Mouse (Mus musculus): ENCODE measurements around the gene Gm28038.

Gene Gm28038

GRCm38 (mm10) chr2:30257699-30258460, 23.0 kb upstream of the Gm28038 start:
- DNase-seq (ENCODE audit: low spot score): no peak

- DNase-seq (ENCODE audit: low spot score): no peak
Measured at GRCm38 (mm10) chr2:30258600-30258999, 22.2 kb upstream of the Gm28038 start.

DNA sequence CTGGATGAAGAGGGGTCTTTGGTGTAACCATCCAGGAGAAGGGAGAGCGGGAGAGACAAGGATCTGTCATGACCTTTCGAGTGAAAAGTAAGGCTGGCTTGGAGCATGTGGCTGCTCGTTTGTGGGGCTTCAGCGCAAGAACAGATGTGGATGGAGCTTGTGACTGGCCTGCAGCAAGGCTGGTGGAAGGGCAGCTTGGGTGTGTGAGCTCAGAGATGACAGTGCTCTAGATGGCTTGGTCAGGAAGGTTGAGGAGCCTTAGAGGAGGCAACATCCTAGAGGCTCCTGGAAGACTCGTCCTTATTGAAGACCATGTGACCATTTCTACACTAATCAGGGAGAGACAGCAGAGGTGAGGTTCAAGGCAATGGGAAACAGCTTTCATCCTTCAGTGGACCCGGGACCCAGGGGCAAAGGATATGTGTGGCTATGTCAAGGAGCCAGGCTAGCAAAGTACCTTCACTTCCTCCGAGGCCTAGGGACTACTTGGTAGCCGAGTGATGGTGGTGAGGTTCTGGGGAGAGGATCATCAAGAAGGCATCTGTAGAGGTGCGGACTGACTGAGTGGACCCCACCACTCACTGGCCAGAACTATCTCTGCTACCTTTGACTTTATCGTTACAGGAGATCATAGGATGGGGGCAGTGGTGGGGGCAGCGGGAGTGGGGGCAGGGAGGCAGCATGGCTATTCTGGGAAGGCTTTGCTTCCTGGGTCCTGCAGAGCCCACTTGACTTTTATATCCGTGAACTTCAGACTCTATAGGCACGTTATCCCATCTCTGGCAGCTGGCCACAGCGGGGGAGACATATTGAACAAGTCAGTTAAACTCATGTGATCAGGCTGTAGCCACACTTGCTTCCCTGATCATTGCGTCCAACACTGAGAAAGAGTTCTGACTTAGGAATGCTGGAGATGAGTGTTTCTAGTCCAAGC, 21.4 kb upstream of the Gm28038 start:
- no peak for DNase-seq (ENCODE audit: low spot score)

GRCm38 (mm10) chr2:30261064-30261736, 19.6 kb upstream of the Gm28038 start:
- DNase-seq (ENCODE audit: low spot score): no peak

GRCm38 (mm10) chr2:30261921-30262839, 18.7 kb upstream of the Gm28038 start:
- DNase-seq (ENCODE audit: low spot score): no peak

- DNase-seq (ENCODE audit: low spot score): no peak
Measured at GRCm38 (mm10) chr2:30262840-30263441, 17.9 kb upstream of the Gm28038 start.

DNA sequence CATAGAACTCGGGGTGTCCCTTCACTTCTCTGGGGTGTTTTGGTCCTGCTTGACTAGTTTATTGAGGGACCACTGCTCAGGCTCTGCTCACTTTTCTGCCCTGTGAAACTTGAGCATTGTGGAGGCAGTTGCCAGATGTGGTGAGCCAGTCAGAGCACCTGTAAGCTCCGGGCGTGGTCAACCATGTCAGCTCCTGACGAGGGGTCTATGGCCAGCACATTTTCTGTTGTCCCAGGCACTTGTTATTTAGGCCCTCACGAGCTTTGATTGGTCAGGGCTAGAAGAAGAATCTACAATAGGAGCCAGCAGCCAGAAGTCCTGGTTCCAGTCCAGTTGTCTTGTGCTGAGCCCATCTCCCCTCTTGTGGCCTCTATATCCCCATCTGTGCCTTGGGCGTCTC, 17.0 kb upstream of the Gm28038 start:
- DNase-seq (ENCODE audit: low spot score): no peak

- no peak for DNase-seq (ENCODE audit: low spot score)
Measured at GRCm38 (mm10) chr2:30264671-30265519, 15.9 kb upstream of the Gm28038 start.

DNA sequence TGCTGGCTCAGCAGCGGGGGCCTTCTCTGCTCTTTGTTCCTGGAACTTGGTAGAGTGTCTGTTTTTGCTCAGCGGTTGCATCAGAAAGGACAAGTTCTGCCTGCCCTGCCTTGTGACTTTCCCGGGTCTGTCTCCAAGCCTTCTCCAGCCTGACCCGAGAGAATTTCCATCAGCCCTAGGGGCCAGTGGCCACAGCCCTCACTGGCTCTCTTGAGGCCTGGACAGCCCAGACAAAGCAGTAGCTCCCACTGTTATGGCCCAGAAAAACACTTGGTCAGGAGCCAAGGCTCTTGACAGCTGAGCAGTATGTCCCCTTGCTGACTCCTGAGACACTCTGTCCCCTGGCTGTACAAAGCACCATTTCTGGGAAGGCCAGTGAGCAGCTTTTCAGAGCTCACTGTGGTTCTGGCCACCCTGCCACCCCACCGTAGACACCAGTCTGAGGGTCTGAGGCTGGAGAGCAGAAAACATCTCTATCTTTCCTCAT, 15.0 kb upstream of the Gm28038 start, which contains the start of gene Phyhd1:
Phyhd1 (plus strand) TSS at position 437 of the 487 bp plus-strand sequence.
- peak; percentile 68 for DNase-seq (ENCODE audit: low spot score)

- DNase-seq (ENCODE audit: low spot score): peak; percentile 50
Measured at GRCm38 (mm10) chr2:30266392-30266941, 14.4 kb upstream of the Gm28038 start.

- DNase-seq (ENCODE audit: low spot score): no peak
Measured at GRCm38 (mm10) chr2:30267466-30267865, 13.4 kb upstream of the Gm28038 start.

- no peak for DNase-seq (ENCODE audit: low spot score)
Measured at GRCm38 (mm10) chr2:30268371-30268770, 12.5 kb upstream of the Gm28038 start.

DNA sequence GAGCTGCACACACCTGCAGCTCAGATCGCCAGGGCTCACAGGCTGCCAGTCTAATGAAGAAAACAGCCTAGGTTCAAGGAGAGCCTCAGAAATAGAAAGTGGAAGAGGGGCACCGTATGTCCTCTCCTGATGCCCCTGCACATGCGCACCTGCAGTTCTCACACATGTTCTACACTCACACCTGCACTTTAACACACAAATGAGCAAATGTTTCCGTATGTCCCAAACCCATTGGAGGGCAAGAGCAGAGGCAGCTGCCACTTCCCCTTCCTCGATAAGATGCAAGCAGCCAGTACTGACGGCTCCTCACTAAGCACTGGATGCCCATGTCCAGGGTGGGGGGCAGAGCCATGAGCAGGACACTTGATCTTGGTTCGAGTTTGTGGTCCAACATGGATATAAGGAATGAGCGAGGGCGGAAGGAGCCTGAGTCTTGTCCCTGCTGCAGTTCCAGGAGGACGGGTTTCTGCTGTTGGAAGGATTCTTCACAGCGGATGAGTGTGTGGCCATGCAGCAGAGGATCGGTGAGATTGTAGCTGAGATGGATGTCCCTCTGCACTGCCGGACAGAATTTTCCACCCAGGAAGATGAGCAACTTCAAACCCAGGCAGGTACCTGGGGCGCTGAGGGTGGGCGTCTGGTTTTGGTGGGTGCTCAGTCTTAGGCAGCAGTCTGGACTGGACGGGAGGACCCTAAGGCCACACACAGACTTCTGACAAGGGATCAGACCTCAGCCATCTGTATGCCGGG, 11.4 kb upstream of the Gm28038 start:
- no peak for DNase-seq (ENCODE audit: low spot score)

DNA sequence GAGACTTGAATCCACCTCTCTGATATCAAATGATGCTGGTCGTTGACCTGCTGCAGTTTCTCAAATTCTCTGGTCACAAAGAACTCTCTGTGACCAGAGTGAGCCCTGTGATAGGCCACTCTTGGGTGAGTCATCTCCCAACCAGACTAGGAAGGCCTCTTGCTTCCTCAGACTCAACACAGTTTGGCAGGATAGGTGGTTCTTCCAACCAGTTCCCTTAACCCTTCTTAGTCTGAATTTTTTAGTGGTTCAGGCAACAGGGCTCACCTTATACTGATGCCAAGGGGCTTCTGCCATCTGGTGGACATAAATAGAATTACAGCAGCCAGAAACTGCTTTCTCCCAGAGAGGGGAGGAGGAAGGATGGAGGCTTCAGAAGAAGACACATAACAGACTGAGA, 10.7 kb upstream of the Gm28038 start:
- peak; percentile 66 for DNase-seq (ENCODE audit: low spot score)

GRCm38 (mm10) chr2:30281651-30282050, 808 bp downstream of the Gm28038 start:
- no peak for DNase-seq (ENCODE audit: low spot score)

- DNase-seq (ENCODE audit: low spot score): no peak
Measured at GRCm38 (mm10) chr2:30283193-30283592, 2.4 kb downstream of the Gm28038 start.

DNA sequence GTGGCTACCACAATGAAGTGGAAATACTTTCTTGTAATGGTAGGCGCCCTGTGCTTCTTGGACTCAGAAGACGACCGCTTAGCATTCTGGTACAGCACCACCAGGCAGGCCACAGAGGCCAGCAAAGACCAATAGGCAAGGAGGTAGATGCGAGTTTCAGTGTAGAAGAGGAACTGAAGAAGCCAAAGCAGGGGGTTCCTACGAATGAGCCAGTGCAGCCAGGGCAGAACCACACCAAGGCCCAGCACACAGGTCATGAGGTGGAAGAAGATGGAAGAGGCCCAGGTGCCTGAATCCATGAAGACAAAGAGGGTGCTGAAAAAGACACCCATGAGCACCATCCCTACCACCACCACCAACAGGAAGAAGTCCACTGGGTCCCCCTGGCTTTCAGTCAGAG, 4.2 kb downstream of the Gm28038 start:
- no peak for DNase-seq (ENCODE audit: low spot score)

DNA sequence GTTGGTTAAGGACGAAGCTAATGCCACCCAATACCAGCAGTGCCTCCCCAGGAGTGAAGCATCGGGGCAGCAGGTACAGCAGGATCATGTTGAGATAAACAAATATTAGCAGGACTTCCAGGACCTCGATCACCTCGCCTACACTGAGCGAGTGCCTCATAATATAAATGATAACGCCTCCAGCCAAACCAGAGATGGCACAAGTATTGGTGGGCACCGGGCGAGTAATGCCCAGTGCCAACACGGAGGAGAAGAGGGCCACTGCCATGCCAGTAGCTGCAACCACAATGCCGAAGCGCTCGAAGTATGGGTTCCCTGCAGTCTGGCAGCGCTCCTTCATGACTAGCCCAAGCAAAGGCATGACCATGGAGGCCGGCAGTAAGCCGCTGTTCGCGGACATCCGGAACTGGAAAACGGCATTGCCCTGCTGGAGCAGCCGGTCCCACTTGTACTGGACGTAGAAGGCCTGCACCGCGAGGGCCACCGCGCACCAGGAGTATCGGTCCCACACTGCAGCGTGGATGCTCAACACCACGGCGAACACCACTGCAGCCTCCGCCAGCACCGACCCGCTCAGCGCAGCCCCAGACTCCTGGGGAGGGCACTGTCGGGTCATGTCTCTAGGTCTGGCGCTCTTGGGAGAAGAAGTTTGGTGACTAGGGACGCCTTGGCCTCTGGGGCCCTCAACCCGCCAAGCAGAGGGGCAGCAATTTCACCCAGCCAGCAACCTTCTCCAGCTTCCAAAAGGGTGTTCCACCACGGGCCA, 4.8 kb downstream of the Gm28038 start:
- peak; percentile 53 for DNase-seq (ENCODE audit: low spot score)

All from testis, postnatal 14 days (tissue).